Mouse (Mus musculus): ENCODE results near the gene Psmd5. TPM values are rescaled to one million over a fixed set of nuclear protein-coding genes. Genes with fewer than 3 reads are reported as not detected.

Gene Psmd5
- polyA plus RNA-seq, 1 experiment, result 6.9 TPM

DNA sequence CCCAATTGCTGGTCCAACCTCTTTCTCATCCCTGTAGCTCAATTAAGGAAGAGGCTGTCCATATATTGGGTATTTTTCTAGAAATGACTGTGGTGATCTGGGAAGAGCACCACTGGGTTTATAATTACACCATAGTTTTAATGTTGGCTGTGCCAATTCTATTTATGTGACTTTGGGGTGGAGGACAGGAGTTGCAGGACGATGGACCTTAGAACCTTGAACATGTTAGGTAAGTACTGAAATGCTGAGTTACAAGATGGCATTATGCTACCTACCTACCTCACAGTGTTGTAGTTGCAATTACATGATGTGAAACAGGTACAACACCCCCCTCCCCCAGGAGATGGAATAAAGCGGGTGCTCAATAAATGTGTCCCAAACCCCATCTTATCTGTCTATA, 8.0 kb upstream of the Psmd5 start:
- Histone ChIP-seq H3K4me1 (ENCODE audit: control insufficient read depth, insufficient read depth, insufficient read length) (no peaks in the 10 kb centered on the region), H3K27me3 (ENCODE audit: control insufficient read depth, insufficient read depth, low read length) (no peaks in the 10 kb centered on the region), H3K27ac (ENCODE audit: insufficient read depth, low read length) (no peak overlapping the region), H3K36me3 (ENCODE audit: control insufficient read depth, insufficient read depth, low read length) (no peaks in the 10 kb centered on the region), H3K4me3 (ENCODE audit: extremely low read depth, insufficient read depth, insufficient read length) (no peak overlapping the region)
- no peak for TF ChIP-seq CTCF (IDR thresholded peaks at IDR 0.05; ENCODE audit: extremely low read depth, insufficient read depth, insufficient read length, insufficient replicate concordance)
- no peak for TF ChIP-seq POLR2A (IDR thresholded peaks at IDR 0.05; ENCODE audit: low read depth, low read length)
- 90% methylated on average over 2 of the region's 2 CpGs for WGBS
- DNase-seq (ENCODE audit: low read depth in 1 of 2, low spot score in 2 of 2), result no peak

DNA sequence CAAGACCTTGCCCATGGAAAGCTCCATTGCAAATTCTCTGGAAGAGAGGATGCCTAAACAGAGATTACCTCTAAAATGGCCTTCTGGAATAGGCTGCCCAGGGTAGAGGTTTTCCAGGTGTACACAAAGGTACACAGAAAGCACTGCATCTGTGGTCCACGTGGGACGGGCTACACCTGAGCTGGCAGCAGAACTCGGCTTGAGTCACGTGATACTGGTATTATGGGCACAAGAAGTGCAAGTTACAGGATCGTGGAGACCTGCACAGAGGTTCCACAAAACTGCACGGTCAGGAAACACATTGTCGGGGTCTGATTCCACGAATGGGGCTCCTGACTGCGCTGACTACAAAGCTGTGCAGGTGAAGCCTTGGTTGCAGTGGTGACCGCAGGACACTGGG, 5.3 kb upstream of the Psmd5 start:
- WGBS, result 80% methylated on average over 10 of the region's 10 CpGs
- no peak for DNase-seq (ENCODE audit: low read depth in 1 of 2, low spot score in 2 of 2)
- TF ChIP-seq CTCF (IDR thresholded peaks at IDR 0.05; ENCODE audit: extremely low read depth, insufficient read depth, insufficient read length, insufficient replicate concordance), result no peak
- no peak for TF ChIP-seq POLR2A (IDR thresholded peaks at IDR 0.05; ENCODE audit: low read depth, low read length)

DNA sequence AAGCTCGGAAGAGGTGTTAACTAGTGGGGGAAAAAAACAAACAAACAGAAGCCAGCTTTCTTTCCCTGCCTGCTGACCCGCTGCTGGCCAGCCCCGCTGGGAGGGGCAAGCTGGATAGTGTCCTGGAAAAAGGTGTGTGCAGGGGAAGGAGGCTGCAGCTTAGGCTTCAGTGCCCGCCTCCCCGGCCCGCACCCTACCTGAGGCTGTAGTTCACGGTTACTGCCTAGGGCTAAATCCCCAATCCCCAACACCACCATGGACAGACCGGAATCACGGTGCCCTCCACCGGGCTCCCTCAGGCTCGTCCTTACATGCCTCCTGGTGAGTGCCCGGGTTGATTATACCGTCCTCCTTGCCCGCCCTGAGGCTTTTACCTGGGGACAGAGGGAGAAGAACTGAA, 497 bp downstream of the Psmd5 start, which contains the start of gene Cutal:
Cutal (plus strand) TSS at position 126 of the 400 bp plus-strand sequence.
- no peaks in the 10 kb centered on the region for H3K36me3 ChIP-seq (ENCODE audit: control insufficient read depth, insufficient read depth, low read length)
- WGBS, result 43% methylated on average over 14 of the region's 14 CpGs
- no peak within 1 kb of the TSS for H3K4me3 ChIP-seq (ENCODE audit: extremely low read depth, insufficient read depth, insufficient read length)
- no peak for DNase-seq (ENCODE audit: low read depth in 1 of 2, low spot score in 2 of 2)
- no peak within 1 kb of the TSS for H3K27ac ChIP-seq (ENCODE audit: insufficient read depth, low read length)
- H3K27me3 ChIP-seq (ENCODE audit: control insufficient read depth, insufficient read depth, low read length), result peaks cover 2% of the 10 kb centered on the region; the same call in 1 of the 2 replicates
- TF ChIP-seq CTCF (IDR thresholded peaks at IDR 0.05; ENCODE audit: extremely low read depth, insufficient read depth, insufficient read length, insufficient replicate concordance) (no peak), POLR2A (IDR thresholded peaks at IDR 0.05; ENCODE audit: low read depth, low read length) (no peak)
- H3K4me1 ChIP-seq (ENCODE audit: control insufficient read depth, insufficient read depth, insufficient read length), result no peaks in the 10 kb centered on the region; the same call in 1 of the 2 replicates

More for the DNA sequence above, 5.3 kb upstream of the Psmd5 start:
- H3K4me1 ChIP-seq (ENCODE audit: control insufficient read depth, insufficient read depth, insufficient read length), result no peaks in the 10 kb centered on the region
- H3K36me3 ChIP-seq (ENCODE audit: control insufficient read depth, insufficient read depth, low read length), result no peaks in the 10 kb centered on the region
- peaks cover 2% of the 10 kb centered on the region; the same call in 1 of the 2 replicates for H3K27me3 ChIP-seq (ENCODE audit: control insufficient read depth, insufficient read depth, low read length)
- no peak overlapping the region for H3K4me3 ChIP-seq (ENCODE audit: extremely low read depth, insufficient read depth, insufficient read length)
- no peak overlapping the region for H3K27ac ChIP-seq (ENCODE audit: insufficient read depth, low read length)

DNA sequence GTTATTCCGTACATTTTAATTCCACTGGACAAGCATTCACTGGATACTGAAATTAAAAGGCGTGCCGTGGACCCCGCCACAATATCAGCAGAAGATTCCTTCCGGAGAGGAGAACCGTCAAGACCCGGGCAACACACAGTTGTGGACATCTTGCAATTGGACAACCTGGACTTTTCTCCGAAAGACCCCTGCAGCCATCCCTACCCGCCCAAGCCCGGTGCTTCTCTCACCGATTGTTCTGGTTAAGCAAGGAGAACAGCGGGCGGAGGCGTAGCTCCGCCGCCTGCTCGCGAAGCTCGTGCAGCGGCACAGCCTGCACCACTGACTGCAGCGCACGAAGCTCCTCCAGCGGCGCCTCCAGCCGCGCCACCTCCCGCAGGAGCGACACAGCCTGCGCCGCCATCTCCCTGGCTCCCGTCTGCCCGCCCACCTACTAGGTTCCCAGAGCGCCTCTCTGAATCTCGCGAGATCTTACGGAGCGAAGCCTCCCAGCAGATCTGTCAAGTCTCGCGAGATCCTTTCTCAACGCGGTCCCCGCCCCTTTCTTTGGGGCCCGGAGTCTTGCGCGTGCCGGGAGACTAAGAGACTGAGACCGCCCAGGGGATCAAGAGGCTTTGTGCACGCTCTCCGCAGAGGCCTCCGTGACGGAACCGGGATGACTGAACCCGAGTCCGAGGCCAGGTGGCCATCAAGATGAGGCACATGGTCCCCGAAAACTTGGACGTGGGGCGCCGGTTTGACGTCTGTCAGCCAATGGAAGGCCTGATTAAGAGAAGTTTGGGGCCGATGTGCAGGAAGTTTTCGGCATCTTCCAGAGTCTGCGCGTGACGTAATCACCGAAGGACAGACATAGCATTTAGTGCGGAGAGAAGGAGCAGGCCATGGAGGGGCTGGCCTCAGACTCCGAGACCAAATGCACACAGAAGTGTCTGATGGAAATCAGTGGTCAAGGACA, 4.0 kb downstream of the Psmd5 start:
- TF ChIP-seq CTCF (IDR thresholded peaks at IDR 0.05; ENCODE audit: extremely low read depth, insufficient read depth, insufficient read length, insufficient replicate concordance), result no peak
- TF ChIP-seq POLR2A (IDR thresholded peaks at IDR 0.05; ENCODE audit: low read depth, low read length), result peak; percentile 65
- Histone ChIP-seq H3K27ac (ENCODE audit: insufficient read depth, low read length) (peak overlapping the region; percentile 91), H3K4me1 (ENCODE audit: control insufficient read depth, insufficient read depth, insufficient read length) (no peaks in the 10 kb centered on the region; the same call in 1 of the 2 replicates), H3K27me3 (ENCODE audit: control insufficient read depth, insufficient read depth, low read length) (no peaks in the 10 kb centered on the region), H3K4me3 (ENCODE audit: extremely low read depth, insufficient read depth, insufficient read length) (peak overlapping the region; percentile 64), H3K36me3 (ENCODE audit: control insufficient read depth, insufficient read depth, low read length) (peaks cover under 1% of the 10 kb centered on the region; the same call in 1 of the 2 replicates)
- WGBS, result under 1% methylated on average over 67 of the region's 67 CpGs
- peak; percentile 89 to 98 for DNase-seq (ENCODE audit: low read depth in 1 of 2, low spot score in 2 of 2)

DNA sequence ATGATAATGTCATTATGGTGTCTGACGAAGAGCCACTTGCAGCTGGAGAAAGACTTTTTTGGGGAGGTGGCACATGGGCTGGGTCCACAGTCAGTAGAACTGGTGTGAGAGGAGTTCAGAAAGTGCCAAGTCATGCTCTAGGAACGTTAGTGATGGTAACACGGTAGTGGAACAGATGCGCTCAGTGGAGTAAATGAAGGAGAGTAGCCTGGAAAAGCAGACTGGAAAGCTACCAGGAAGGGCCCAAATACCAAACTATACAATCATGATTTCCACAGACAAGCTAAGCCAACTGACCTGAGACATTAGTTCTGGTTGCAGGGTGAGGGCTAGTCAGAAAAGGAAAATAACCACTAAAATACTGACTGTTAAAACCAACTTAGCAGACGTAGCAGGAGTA, 5.1 kb downstream of the Psmd5 start:
- Histone ChIP-seq H3K4me3 (ENCODE audit: extremely low read depth, insufficient read depth, insufficient read length) (no peak overlapping the region; the same call in 1 of the 2 replicates), H3K27me3 (ENCODE audit: control insufficient read depth, insufficient read depth, low read length) (no peaks in the 10 kb centered on the region), H3K4me1 (ENCODE audit: control insufficient read depth, insufficient read depth, insufficient read length) (no peaks in the 10 kb centered on the region; the same call in 1 of the 2 replicates), H3K36me3 (ENCODE audit: control insufficient read depth, insufficient read depth, low read length) (peaks cover 9% of the 10 kb centered on the region), H3K27ac (ENCODE audit: insufficient read depth, low read length) (no peak overlapping the region)
- WGBS, result 20% methylated on average over 5 of the region's 5 CpGs
- no peak for DNase-seq (ENCODE audit: low read depth in 1 of 2, low spot score in 2 of 2)
- TF ChIP-seq CTCF (IDR thresholded peaks at IDR 0.05; ENCODE audit: extremely low read depth, insufficient read depth, insufficient read length, insufficient replicate concordance), result no peak
- no peak for TF ChIP-seq POLR2A (IDR thresholded peaks at IDR 0.05; ENCODE audit: low read depth, low read length)

DNA sequence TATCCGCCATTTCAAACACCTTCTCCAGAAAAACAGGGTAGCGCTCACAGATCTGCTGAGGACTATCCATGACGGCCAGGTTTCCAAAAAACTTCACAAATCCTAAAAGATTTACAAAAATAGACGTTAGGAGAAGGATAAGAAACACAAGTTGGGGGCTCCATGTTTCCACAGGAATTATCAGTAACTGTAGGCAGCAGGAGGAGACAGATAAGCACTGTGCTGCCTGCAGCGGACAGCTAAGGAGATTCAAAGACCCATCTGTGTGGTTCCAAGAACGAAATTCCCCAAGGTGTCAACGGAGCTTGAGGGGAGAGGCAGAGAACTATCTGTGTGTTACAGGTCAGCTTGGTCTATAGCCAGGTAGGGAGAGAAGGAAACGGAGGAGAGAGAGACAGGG, 17.0 kb downstream of the Psmd5 start:
- Histone ChIP-seq H3K27ac (ENCODE audit: insufficient read depth, low read length) (no peak overlapping the region), H3K36me3 (ENCODE audit: control insufficient read depth, insufficient read depth, low read length) (peaks cover 53% of the 10 kb centered on the region)

More for the DNA sequence above, 17.0 kb downstream of the Psmd5 start:
- no peak overlapping the region for H3K4me3 ChIP-seq (ENCODE audit: extremely low read depth, insufficient read depth, insufficient read length)
- no peak for DNase-seq (ENCODE audit: low read depth in 1 of 2, low spot score in 2 of 2)
- no peaks in the 10 kb centered on the region for H3K27me3 ChIP-seq (ENCODE audit: control insufficient read depth, insufficient read depth, low read length)
- H3K4me1 ChIP-seq (ENCODE audit: control insufficient read depth, insufficient read depth, insufficient read length), result no peaks in the 10 kb centered on the region
- 85% methylated on average over 8 of the region's 8 CpGs for WGBS
- TF ChIP-seq POLR2A (IDR thresholded peaks at IDR 0.05; ENCODE audit: low read depth, low read length) (no peak), CTCF (IDR thresholded peaks at IDR 0.05; ENCODE audit: extremely low read depth, insufficient read depth, insufficient read length, insufficient replicate concordance) (no peak)
